Mouse (Mus musculus): Measurements from ENCODE around the gene Tanc1. TPM values are rescaled to one million over a fixed set of nuclear protein-coding genes. Genes with fewer than 3 reads are reported as not detected.

Tanc1 gene
- polyA plus RNA-seq, 1 experiment from 2014 or later, result 29.8 TPM

- Histone ChIP-seq H3K9me3 (replicated peaks; ENCODE audit: low read length) (no peaks in the 10 kb centered on the region), H3K4me2 (ENCODE audit: low read length) (no peak overlapping the region), H3K27ac (peak overlapping the region; percentile 78), H3K4me1 (replicated peaks; ENCODE audit: insufficient read depth, low read length) (peaks cover 49% of the 10 kb centered on the region), H3K36me3 (ENCODE audit: insufficient read depth, low read length) (0 out of 2 replicates have a peak, but pooled peaks cover 4% of the 10 kb centered on the region), H3K9ac (ENCODE audit: low read depth, low read length) (no peak overlapping the region), H3K4me3 (replicated peaks; ENCODE audit: low read depth, low read length) (no peak overlapping the region), H3K27me3 (ENCODE audit: insufficient read depth, low read length) (no peaks in the 10 kb centered on the region)
- DNase-seq (ENCODE audit: low spot score) (no peak), ATAC-seq (replicated peaks; ENCODE audit: low FRiP score, low read depth) (no peak)
- no peak for TF ChIP-seq CTCF (IDR thresholded peaks at IDR 0.05; ENCODE audit: low read depth)
- 69% methylated on average over 4 of the region's 4 CpGs for WGBS
Measured at GRCm38 (mm10) chr2:59767893-59768292, 156.1 kb downstream of the Tanc1 start.

GRCm38 (mm10) chr2:59768661-59769384 is 157.0 kb downstream of the Tanc1 start:
- 0 out of 2 replicates have a peak, but pooled peaks have one; percentile 4 for TF ChIP-seq CTCF (IDR thresholded peaks at IDR 0.05; ENCODE audit: low read depth)
- H3K27me3 ChIP-seq (ENCODE audit: insufficient read depth, low read length), result no peaks in the 10 kb centered on the region

GRCm38 (mm10) chr2:59769385-59769735 is 157.5 kb downstream of the Tanc1 start:
- no peak overlapping the region for H3K4me2 ChIP-seq (ENCODE audit: low read length)
- H3K9ac ChIP-seq (ENCODE audit: low read depth, low read length), result no peak overlapping the region
- peak overlapping the region; percentile 78 for H3K27ac ChIP-seq
- H3K9me3 ChIP-seq (replicated peaks; ENCODE audit: low read length), result no peaks in the 10 kb centered on the region
- 0 out of 2 replicates have a peak, but pooled peaks cover 4% of the 10 kb centered on the region for H3K36me3 ChIP-seq (ENCODE audit: insufficient read depth, low read length)
- no peak for TF ChIP-seq CTCF (IDR thresholded peaks at IDR 0.05; ENCODE audit: low read depth)
- no peaks in the 10 kb centered on the region for H3K27me3 ChIP-seq (ENCODE audit: insufficient read depth, low read length)
- no peak for DNase-seq (ENCODE audit: low spot score)
- 53% methylated on average over 3 of the region's 3 CpGs for WGBS
- peaks cover 50% of the 10 kb centered on the region for H3K4me1 ChIP-seq (replicated peaks; ENCODE audit: insufficient read depth, low read length)
- no peak overlapping the region for H3K4me3 ChIP-seq (replicated peaks; ENCODE audit: low read depth, low read length)
- ATAC-seq (replicated peaks; ENCODE audit: low FRiP score, low read depth), result no peak

More at GRCm38 (mm10) chr2:59768661-59769384, 157.0 kb downstream of the Tanc1 start:
- Histone ChIP-seq H3K9me3 (replicated peaks; ENCODE audit: low read length) (no peaks in the 10 kb centered on the region), H3K27ac (peak overlapping the region; percentile 78), H3K4me2 (ENCODE audit: low read length) (no peak overlapping the region), H3K36me3 (ENCODE audit: insufficient read depth, low read length) (0 out of 2 replicates have a peak, but pooled peaks cover 4% of the 10 kb centered on the region), H3K9ac (ENCODE audit: low read depth, low read length) (no peak overlapping the region), H3K4me1 (replicated peaks; ENCODE audit: insufficient read depth, low read length) (peaks cover 50% of the 10 kb centered on the region), H3K4me3 (replicated peaks; ENCODE audit: low read depth, low read length) (no peak overlapping the region)
- DNase-seq (ENCODE audit: low spot score) (peak; percentile 77), ATAC-seq (replicated peaks; ENCODE audit: low FRiP score, low read depth) (no peak)
- 56% methylated on average over 13 of the region's 13 CpGs for WGBS

- peak overlapping the region; percentile 5; the same call in 1 of the 2 replicates for H3K4me2 ChIP-seq (ENCODE audit: low read length)
- 0 out of 2 replicates have a peak, but pooled peaks cover 4% of the 10 kb centered on the region for H3K36me3 ChIP-seq (ENCODE audit: insufficient read depth, low read length)
- peak; percentile 82 for DNase-seq (ENCODE audit: low spot score)
- no peaks in the 10 kb centered on the region for H3K9me3 ChIP-seq (replicated peaks; ENCODE audit: low read length)
- no peak for ATAC-seq (replicated peaks; ENCODE audit: low FRiP score, low read depth)
- no peaks in the 10 kb centered on the region for H3K27me3 ChIP-seq (ENCODE audit: insufficient read depth, low read length)
- H3K27ac ChIP-seq, result peak overlapping the region; percentile 85
- H3K4me3 ChIP-seq (replicated peaks; ENCODE audit: low read depth, low read length), result no peak overlapping the region
- no peak for TF ChIP-seq CTCF (IDR thresholded peaks at IDR 0.05; ENCODE audit: low read depth)
- peaks cover 50% of the 10 kb centered on the region for H3K4me1 ChIP-seq (replicated peaks; ENCODE audit: insufficient read depth, low read length)
- H3K9ac ChIP-seq (ENCODE audit: low read depth, low read length), result 0 out of 2 replicates have a peak overlapping the region, but pooled peaks have one; percentile 18
- WGBS, result 26% methylated on average over 8 of the region's 8 CpGs
Measured at GRCm38 (mm10) chr2:59771708-59772107, 159.9 kb downstream of the Tanc1 start.

GRCm38 (mm10) chr2:59772261-59772683 is 160.4 kb downstream of the Tanc1 start:
- ATAC-seq (replicated peaks; ENCODE audit: low FRiP score, low read depth) (peak; percentile 56), DNase-seq (ENCODE audit: low spot score) (peak; percentile 74)
- H3K9ac ChIP-seq (ENCODE audit: low read depth, low read length), result 0 out of 2 replicates have a peak overlapping the region, but pooled peaks have one; percentile 23
- 23% methylated on average over 12 of the region's 12 CpGs for WGBS
- no peak for TF ChIP-seq CTCF (IDR thresholded peaks at IDR 0.05; ENCODE audit: low read depth)
- H3K36me3 ChIP-seq (ENCODE audit: insufficient read depth, low read length), result peaks cover 6% of the 10 kb centered on the region; the same call in 1 of the 2 replicates
- peak overlapping the region; percentile 15; the same call in 1 of the 2 replicates for H3K4me2 ChIP-seq (ENCODE audit: low read length)
- H3K27ac ChIP-seq, result peak overlapping the region; percentile 85
- H3K4me1 ChIP-seq (replicated peaks; ENCODE audit: insufficient read depth, low read length), result peaks cover 50% of the 10 kb centered on the region
- no peaks in the 10 kb centered on the region for H3K9me3 ChIP-seq (replicated peaks; ENCODE audit: low read length)
- H3K27me3 ChIP-seq (ENCODE audit: insufficient read depth, low read length), result no peaks in the 10 kb centered on the region
- no peak overlapping the region for H3K4me3 ChIP-seq (replicated peaks; ENCODE audit: low read depth, low read length)

- H3K27me3 ChIP-seq (ENCODE audit: insufficient read depth, low read length), result no peaks in the 10 kb centered on the region
- no peak for TF ChIP-seq CTCF (IDR thresholded peaks at IDR 0.05; ENCODE audit: low read depth)
- no peak for DNase-seq (ENCODE audit: low spot score)
- H3K36me3 ChIP-seq (ENCODE audit: insufficient read depth, low read length), result peaks cover 13% of the 10 kb centered on the region; the same call in 1 of the 2 replicates
- no peak overlapping the region for H3K9ac ChIP-seq (ENCODE audit: low read depth, low read length)
- WGBS, result 86% methylated on average over 6 of the region's 6 CpGs
- no peak overlapping the region for H3K4me3 ChIP-seq (replicated peaks; ENCODE audit: low read depth, low read length)
- peaks cover 33% of the 10 kb centered on the region for H3K4me1 ChIP-seq (replicated peaks; ENCODE audit: insufficient read depth, low read length)
- H3K27ac ChIP-seq, result no peak overlapping the region
- ATAC-seq (replicated peaks; ENCODE audit: low FRiP score, low read depth), result no peak
- H3K4me2 ChIP-seq (ENCODE audit: low read length), result no peak overlapping the region
- H3K9me3 ChIP-seq (replicated peaks; ENCODE audit: low read length), result no peaks in the 10 kb centered on the region
Measured at GRCm38 (mm10) chr2:59774374-59774773, 162.5 kb downstream of the Tanc1 start.

Data from kidney, postnatal 0 days (tissue).